Mouse (Mus musculus) urinary bladder, postnatal 10 days (tissue): ENCODE results near the gene Ubp1.

Experiments
- DNase-seq: peaks from one replicate; pipeline ENCODE4 v3.0.0; 2022; ENCODE audit warnings: low spot score

The Ubp1 gene

GRCm38 (mm10) chr9:114015724-114016123 lies 85.0 kb downstream of the Ubp1 start:
- DNase-seq: no peak

DNA sequence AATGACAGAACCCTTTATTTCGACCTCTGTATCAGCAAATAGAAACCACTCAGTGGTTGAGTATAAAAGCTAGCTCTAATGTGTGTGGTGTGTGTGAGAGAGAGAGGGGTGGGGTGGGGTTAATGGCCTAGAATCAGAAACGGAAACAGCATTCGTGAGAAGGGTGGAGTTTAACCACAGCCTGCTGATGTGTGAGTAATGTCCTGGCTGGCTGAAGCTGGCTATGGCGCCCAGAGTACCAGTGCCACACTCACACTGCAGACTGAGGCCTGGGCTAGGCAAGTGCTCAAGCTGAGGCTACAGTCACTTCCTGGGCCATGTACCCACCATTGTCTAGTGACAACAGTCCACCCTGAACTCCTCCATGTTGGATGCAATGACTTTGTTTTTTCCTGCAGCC lies 85.7 kb downstream of the Ubp1 start:
- no peak for DNase-seq

DNA sequence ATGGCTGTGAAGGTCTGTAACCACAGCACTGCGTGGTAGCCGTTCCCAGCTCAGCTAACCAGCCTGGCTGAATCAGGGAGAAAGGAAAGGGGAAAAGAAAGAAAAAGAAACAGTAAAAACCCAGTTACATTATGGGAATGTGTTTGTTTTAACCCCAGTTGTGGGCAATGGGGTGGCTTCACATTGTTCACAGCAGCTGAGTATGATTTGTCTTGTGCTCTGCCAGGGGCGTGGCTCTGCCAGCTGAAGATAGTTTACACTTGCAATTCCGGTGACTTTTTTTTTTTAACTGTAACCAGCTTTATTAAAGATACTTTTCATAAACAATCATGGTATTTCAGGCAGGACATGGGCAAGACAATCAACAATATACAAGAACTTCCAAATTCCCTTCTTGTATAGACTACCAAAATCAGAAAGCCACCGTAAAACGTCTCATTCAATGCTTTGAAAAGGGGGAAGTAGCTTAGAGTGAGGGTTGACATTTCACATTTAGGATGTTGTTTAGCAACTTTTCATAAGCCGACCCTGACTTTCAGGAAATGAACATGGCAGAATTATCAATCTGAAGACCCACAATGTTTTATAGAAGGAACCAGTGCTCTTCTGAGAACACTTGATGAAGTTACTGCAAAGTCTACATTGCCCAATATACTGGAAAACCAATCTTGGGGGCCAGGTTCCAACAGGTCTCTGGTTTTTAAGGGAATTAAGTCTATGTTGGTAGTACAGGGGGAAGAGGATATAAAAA lies 88.5 kb downstream of the Ubp1 start:
- no peak for DNase-seq

DNA sequence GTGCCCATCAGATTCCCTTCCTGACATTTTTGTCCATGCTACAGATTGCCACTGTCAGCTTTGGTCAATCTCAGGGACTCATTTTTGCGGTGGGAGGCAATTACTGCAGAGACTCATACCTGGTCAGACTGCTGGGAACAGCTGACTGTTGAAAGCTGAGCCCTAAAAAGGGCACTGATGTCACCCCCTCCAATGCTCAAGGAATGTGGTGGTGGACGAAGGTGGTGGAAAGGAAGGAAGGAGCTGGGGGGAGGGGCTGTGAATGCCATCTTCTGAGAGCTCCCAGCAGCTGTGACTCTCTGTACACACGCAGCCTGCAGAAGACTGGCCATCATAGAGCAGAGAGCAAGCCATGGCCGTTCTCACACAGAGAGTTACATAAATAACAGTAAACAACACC lies 91.4 kb downstream of the Ubp1 start:
- DNase-seq: no peak

DNA sequence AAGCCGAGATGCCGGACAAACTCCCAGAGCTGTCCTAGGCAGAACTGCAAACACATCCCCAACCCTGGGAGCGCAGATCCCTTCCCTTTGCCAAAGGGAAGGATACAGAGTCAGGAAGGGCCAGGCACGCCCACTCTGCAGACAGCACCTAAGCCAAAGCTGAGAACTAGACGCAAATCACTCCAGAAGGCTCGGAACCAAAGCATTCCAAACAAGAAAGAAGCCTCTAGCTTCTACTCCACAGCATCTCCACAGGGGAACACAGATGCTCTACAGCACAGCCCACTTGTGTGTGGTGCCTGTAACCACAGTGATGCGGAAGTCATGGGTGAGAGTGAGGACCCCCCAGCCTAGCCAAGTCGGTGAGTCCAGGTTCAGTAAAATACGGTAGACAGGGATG lies 94.4 kb downstream of the Ubp1 start:
- DNase-seq: no peak

GRCm38 (mm10) chr9:114025846-114026245 lies 95.1 kb downstream of the Ubp1 start:
- no peak for DNase-seq

- DNase-seq: no peak
Observed at GRCm38 (mm10) chr9:114026261-114026934, 95.7 kb downstream of the Ubp1 start.
